In the genomic region with DNA sequence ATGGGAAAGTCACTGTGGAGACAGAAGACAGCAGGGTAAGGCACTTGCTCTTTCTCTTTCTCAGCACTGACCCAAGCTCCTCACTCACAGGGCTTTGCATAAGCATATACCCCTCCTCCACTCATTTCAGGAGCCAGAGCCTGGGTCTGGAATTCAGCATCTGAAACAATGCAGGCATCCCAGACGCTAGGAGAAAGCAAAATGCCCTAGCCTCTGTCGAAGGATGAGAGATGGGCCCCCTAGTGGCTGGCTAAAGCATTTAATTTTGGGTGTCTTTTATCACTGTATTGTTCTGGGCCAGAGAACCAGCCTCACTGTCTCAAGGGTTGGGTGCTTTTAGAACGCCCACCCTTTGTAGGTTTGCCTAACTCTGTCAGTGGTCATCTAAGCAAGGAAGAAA, we compare ENCODE assay signal across 8 mouse cellular contexts. TPM values are rescaled to one million over a fixed set of nuclear protein-coding genes. Genes with fewer than 3 reads are reported as not detected.
DNase-seq lines count a peak whose midpoint lies in the region; ATAC-seq and TF ChIP-seq lines count a peak whose summit lies in the region.

No protein-coding gene starts in this region.

- H3K27me3 ChIP-seq in embryonic facial prominence, embryonic 11.5 days (ENCODE audit: control insufficient read depth, insufficient read depth, low read length): peaks cover 6% of the 10 kb centered on the region; the same call in 1 of the 2 replicates
- peaks cover 13% of the 10 kb centered on the region; the same call in 1 of the 2 replicates for H3K27me3 ChIP-seq in hindbrain, postnatal 0 days (ENCODE audit: insufficient read depth, low read length)
- H3K27me3 ChIP-seq in limb, embryonic 13.5 days: peaks cover 26% of the 10 kb centered on the region
- peaks cover 10% of the 10 kb centered on the region; the same call in 1 of the 2 replicates for H3K27me3 ChIP-seq in midbrain, embryonic 14.5 days (ENCODE audit: control insufficient read depth, insufficient read depth, low read length)
- H3K27me3 ChIP-seq in splenic B cell, adult 2 months (ENCODE audit: control insufficient read depth, insufficient read depth, low read length, poor library complexity, severe bottlenecking): no peaks in the 10 kb centered on the region

- DNase-seq in urinary bladder, postnatal 14 days (ENCODE audit: low spot score): peak; percentile 64
- DNase-seq in urinary bladder, postnatal 10 days (ENCODE audit: low spot score): no peak
- DNase-seq in embryonic facial prominence, embryonic 11.5 days (ENCODE audit: low spot score): peak; percentile 87
- DNase-seq in hindbrain, postnatal 0 days (ENCODE audit: low spot score): peak; percentile 84
- DNase-seq in midbrain, embryonic 14.5 days: peak; percentile 86
- peak; percentile 61 for DNase-seq in splenic B cell, adult 2 months (ENCODE audit: low read depth, low spot score)

- no peak overlapping the region for H3K27ac ChIP-seq in bone marrow, adult 2 months (ENCODE audit: control insufficient read depth, insufficient read depth, low read depth, low read length, poor library complexity)
- no peak overlapping the region for H3K27ac ChIP-seq in embryonic facial prominence, embryonic 11.5 days (replicated peaks; ENCODE audit: low read depth, low read length)
- no peak overlapping the region for H3K27ac ChIP-seq in hindbrain, postnatal 0 days
- H3K27ac ChIP-seq in limb, embryonic 13.5 days: no peak overlapping the region
- H3K27ac ChIP-seq in midbrain, embryonic 14.5 days (replicated peaks; ENCODE audit: low read depth, low read length): peak overlapping the region; percentile 60; the same call in 1 of the 2 replicates

- H3K9me3 ChIP-seq in embryonic facial prominence, embryonic 11.5 days (replicated peaks; ENCODE audit: control insufficient read depth, low read length): no peaks in the 10 kb centered on the region
- no peaks in the 10 kb centered on the region for H3K9me3 ChIP-seq in hindbrain, postnatal 0 days (ENCODE audit: low read length)
- H3K9me3 ChIP-seq in limb, embryonic 13.5 days: no peaks in the 10 kb centered on the region
- H3K9me3 ChIP-seq in midbrain, embryonic 14.5 days (ENCODE audit: control insufficient read depth, low read length): no peaks in the 10 kb centered on the region

- ATAC-seq in embryonic facial prominence, embryonic 11.5 days (replicated peaks; ENCODE audit: insufficient number of reproducible peaks, low FRiP score, low TSS enrichment, low read depth): peak; percentile 61; the same call in 1 of the 2 replicates
- peak; percentile 68 for ATAC-seq in hindbrain, postnatal 0 days
- 0 out of 2 replicates have a peak, but pooled peaks have one; percentile 46 for ATAC-seq in limb, embryonic 13.5 days (ENCODE audit: low FRiP score, low read depth)
- peak; percentile 73 for ATAC-seq in midbrain, embryonic 14.5 days (ENCODE audit: low FRiP score, low TSS enrichment)

- TF ChIP-seq CTCF in bone marrow, adult 2 months (IDR thresholded peaks at IDR 0.05; ENCODE audit: control insufficient read depth, insufficient read depth, low read length): peak; percentile 51; the same call in 1 of the 2 replicates
- TF ChIP-seq CTCF in hindbrain, postnatal 0 days (IDR thresholded peaks at IDR 0.05; ENCODE audit: low read depth): peak; percentile 82

- H3K4me1 ChIP-seq in bone marrow, adult 2 months (ENCODE audit: control insufficient read depth, insufficient read depth, low read length): no peaks in the 10 kb centered on the region
- no peaks in the 10 kb centered on the region; the same call in 1 of the 2 replicates for H3K4me1 ChIP-seq in embryonic facial prominence, embryonic 11.5 days (ENCODE audit: control insufficient read depth, insufficient read depth, low read length)
- H3K4me1 ChIP-seq in hindbrain, postnatal 0 days (ENCODE audit: insufficient read depth, low read length): 0 out of 2 replicates have a peak, but pooled peaks cover 5% of the 10 kb centered on the region
- no peaks in the 10 kb centered on the region; the same call in 1 of the 2 replicates for H3K4me1 ChIP-seq in limb, embryonic 13.5 days
- 0 out of 2 replicates have a peak, but pooled peaks cover 3% of the 10 kb centered on the region for H3K4me1 ChIP-seq in midbrain, embryonic 14.5 days (ENCODE audit: control insufficient read depth, insufficient read depth, low read length)

- TF ChIP-seq POLR2A in bone marrow, adult 2 months (IDR thresholded peaks at IDR 0.05; ENCODE audit: borderline replicate concordance, control insufficient read depth, low read depth, low read length): no peak

- WGBS in bone marrow, adult 2 months: 4% methylated on average over 3 of the region's 3 CpGs
- 5% methylated on average over 3 of the region's 3 CpGs for WGBS in embryonic facial prominence, embryonic 11.5 days
- 7% methylated on average over 3 of the region's 3 CpGs for WGBS in hindbrain, postnatal 0 days
- 7% methylated on average over 3 of the region's 3 CpGs for WGBS in limb, embryonic 13.5 days
- WGBS in midbrain, embryonic 14.5 days: 2% methylated on average over 3 of the region's 3 CpGs

- no peak overlapping the region for H3K4me3 ChIP-seq in bone marrow, adult 2 months (replicated peaks; ENCODE audit: control insufficient read depth, low read depth, low read length)
- H3K4me3 ChIP-seq in embryonic facial prominence, embryonic 11.5 days (ENCODE audit: low read depth, low read length): no peak overlapping the region
- H3K4me3 ChIP-seq in hindbrain, postnatal 0 days (ENCODE audit: low read length): no peak overlapping the region
- 0 out of 2 replicates have a peak overlapping the region, but pooled peaks have one; percentile 4 for H3K4me3 ChIP-seq in limb, embryonic 13.5 days
- no peak overlapping the region for H3K4me3 ChIP-seq in midbrain, embryonic 14.5 days (replicated peaks; ENCODE audit: low read depth, low read length)

- H3K4me2 ChIP-seq in embryonic facial prominence, embryonic 11.5 days (ENCODE audit: low read depth, low read length): no peak overlapping the region
- 0 out of 2 replicates have a peak overlapping the region, but pooled peaks have one; percentile 0 for H3K4me2 ChIP-seq in hindbrain, postnatal 0 days (ENCODE audit: low read depth, low read length)
- H3K4me2 ChIP-seq in limb, embryonic 13.5 days (replicated peaks): no peak overlapping the region
- 0 out of 2 replicates have a peak overlapping the region, but pooled peaks have one; percentile 1 for H3K4me2 ChIP-seq in midbrain, embryonic 14.5 days (ENCODE audit: low read length)

- no peaks in the 10 kb centered on the region for H3K36me3 ChIP-seq in embryonic facial prominence, embryonic 11.5 days (replicated peaks; ENCODE audit: control insufficient read depth, insufficient read depth, low read depth, low read length)
- H3K36me3 ChIP-seq in hindbrain, postnatal 0 days (ENCODE audit: insufficient read depth, low read length): no peaks in the 10 kb centered on the region
- no peaks in the 10 kb centered on the region for H3K36me3 ChIP-seq in limb, embryonic 13.5 days
- no peaks in the 10 kb centered on the region for H3K36me3 ChIP-seq in midbrain, embryonic 14.5 days (ENCODE audit: control insufficient read depth, insufficient read depth, low read length)
- no peaks in the 10 kb centered on the region for H3K36me3 ChIP-seq in splenic B cell, adult 2 months (ENCODE audit: control insufficient read depth, insufficient read depth, low read length, poor library complexity, severe bottlenecking)

- H3K9ac ChIP-seq in embryonic facial prominence, embryonic 11.5 days (replicated peaks; ENCODE audit: low read length): no peak overlapping the region
- H3K9ac ChIP-seq in hindbrain, postnatal 0 days (replicated peaks; ENCODE audit: low read length): no peak overlapping the region
- H3K9ac ChIP-seq in limb, embryonic 13.5 days: no peak overlapping the region
- H3K9ac ChIP-seq in midbrain, embryonic 14.5 days (replicated peaks; ENCODE audit: low read length): no peak overlapping the region

RNA-seq across cellular contexts. Expression of a gene that starts 2.1 kb away (rescaled TPM):
- not detected in 2 replicates for polyA plus RNA-seq in bone marrow, adult 2 months (2011; ENCODE audit: insufficient read depth, insufficient read length, low replicate concordance, missing spikeins)
- polyA plus RNA-seq in embryonic facial prominence, embryonic 11.5 days (2014; fragmentation: Nextera tagmentation; extraction: Ambion mirVana): 3.2 and 6.5 TPM in 2 replicates
- total RNA-seq in hindbrain, postnatal 0 days (2014; rRNA removed): 1.1 and 3.0 TPM in 2 replicates
- 0.25 and 0.35 TPM in 2 replicates for polyA plus RNA-seq in hindbrain, postnatal 0 days (2015; fragmentation: Nextera tagmentation; extraction: Ambion mirVana)
- polyA plus RNA-seq in limb, embryonic 13.5 days (2015; fragmentation: Nextera tagmentation; extraction: Ambion mirVana): 85.0 and 101 TPM in 2 replicates
- 0.12 and 0.18 TPM in 2 replicates for polyA plus RNA-seq in midbrain, embryonic 14.5 days (2014; fragmentation: Nextera tagmentation; extraction: Ambion mirVana)

RNA-seq across cellular contexts. Expression of a gene that starts 27.7 kb away (rescaled TPM):
- polyA plus RNA-seq in bone marrow, adult 2 months (2011; ENCODE audit: insufficient read depth, insufficient read length, low replicate concordance, missing spikeins): 3.2 and 5.0 TPM in 2 replicates
- polyA plus RNA-seq in embryonic facial prominence, embryonic 11.5 days (2014; fragmentation: Nextera tagmentation; extraction: Ambion mirVana): 20.6 and 21.9 TPM in 2 replicates
- total RNA-seq in hindbrain, postnatal 0 days (2014; rRNA removed): 11.0 and 13.8 TPM in 2 replicates
- 13.6 and 14.9 TPM in 2 replicates for polyA plus RNA-seq in hindbrain, postnatal 0 days (2015; fragmentation: Nextera tagmentation; extraction: Ambion mirVana)
- polyA plus RNA-seq in limb, embryonic 13.5 days (2015; fragmentation: Nextera tagmentation; extraction: Ambion mirVana): 20.0 and 21.3 TPM in 2 replicates
- polyA plus RNA-seq in midbrain, embryonic 14.5 days (2014; fragmentation: Nextera tagmentation; extraction: Ambion mirVana): 11.3 and 13.1 TPM in 2 replicates

RNA-seq across cellular contexts. Expression of a gene that starts 27.8 kb away (rescaled TPM):
- 6.9 and 15.4 TPM in 2 replicates for polyA plus RNA-seq in bone marrow, adult 2 months (2011; ENCODE audit: insufficient read depth, insufficient read length, low replicate concordance, missing spikeins)
- polyA plus RNA-seq in embryonic facial prominence, embryonic 11.5 days (2014; fragmentation: Nextera tagmentation; extraction: Ambion mirVana): 37.0 and 39.5 TPM in 2 replicates
- total RNA-seq in hindbrain, postnatal 0 days (2014; rRNA removed): 15.6 and 18.9 TPM in 2 replicates
- 25.3 and 29.5 TPM in 2 replicates for polyA plus RNA-seq in hindbrain, postnatal 0 days (2015; fragmentation: Nextera tagmentation; extraction: Ambion mirVana)
- polyA plus RNA-seq in limb, embryonic 13.5 days (2015; fragmentation: Nextera tagmentation; extraction: Ambion mirVana): 34.8 and 36.5 TPM in 2 replicates
- polyA plus RNA-seq in midbrain, embryonic 14.5 days (2014; fragmentation: Nextera tagmentation; extraction: Ambion mirVana): 29.3 and 36.6 TPM in 2 replicates

RNA-seq across cellular contexts. Expression of a gene that starts 55.2 kb away (rescaled TPM):
- 0.61 TPM in 1 of 2 replicates, not detected in the other for polyA plus RNA-seq in bone marrow, adult 2 months (2011; ENCODE audit: insufficient read depth, insufficient read length, low replicate concordance, missing spikeins)
- 0.82 and 0.98 TPM in 2 replicates for polyA plus RNA-seq in embryonic facial prominence, embryonic 11.5 days (2014; fragmentation: Nextera tagmentation; extraction: Ambion mirVana)
- total RNA-seq in hindbrain, postnatal 0 days (2014; rRNA removed): 0.26 TPM in 1 of 2 replicates, not detected in the other
- 0.97 and 1.1 TPM in 2 replicates for polyA plus RNA-seq in hindbrain, postnatal 0 days (2015; fragmentation: Nextera tagmentation; extraction: Ambion mirVana)
- 1.6 and 2.1 TPM in 2 replicates for polyA plus RNA-seq in limb, embryonic 13.5 days (2015; fragmentation: Nextera tagmentation; extraction: Ambion mirVana)
- 0.30 and 0.50 TPM in 2 replicates for polyA plus RNA-seq in midbrain, embryonic 14.5 days (2014; fragmentation: Nextera tagmentation; extraction: Ambion mirVana)

Comparison
In these comparisons a context has a peak if more than half of its experiments do, and no peak if none do; other contexts are left out.
1. H3K4me2 ChIP-seq: peak in hindbrain, postnatal 0 days (single experiment) and midbrain, embryonic 14.5 days (single experiment); none in embryonic facial prominence, embryonic 11.5 days (single experiment) and limb, embryonic 13.5 days (single experiment).
2. RNA of a gene that starts 2.1 kb away (polyA plus RNA-seq): 85.0 to 101 TPM in limb, embryonic 13.5 days; 3.2 to 6.5 TPM in embryonic facial prominence, embryonic 11.5 days, 0.25 to 0.35 TPM in hindbrain, postnatal 0 days, 0.12 to 0.18 TPM in midbrain, embryonic 14.5 days and not detected in bone marrow, adult 2 months; every median in the first group is over 10 times any median in the second.
3. Peak in every context shown above with its lines, with median percentiles within 50 percentile points of each other: ATAC-seq.